Mouse (Mus musculus) hematopoietic multipotent progenitor cell, adult 10-12 weeks (in vitro differentiated cells): ENCODE results near the gene Rai14. TPM values are rescaled to one million over a fixed set of nuclear protein-coding genes. Genes with fewer than 3 reads are reported as not detected.

Experiments used
- polyA plus RNA-seq: library from polyadenylated mRNA; stranded (reverse); fragments of >175 nt; gene quantifications from 2 replicates; pipeline ENCODE4 v1.2.3, GENCODE M21; 2012; ENCODE audit warnings: low replicate concordance

Rai14 gene
- polyA plus RNA-seq = 0.08 and 0.30 TPM in 2 replicates

GRCm38 (mm10) chr15:10714409-10715138 is at the start of gene Rai14:
Gene Rai14 (minus strand): TSS chr15:10714624.

GRCm38 (mm10) chr15:10558465-10558864 is 156.0 kb downstream of the Rai14 start, which contains the start of gene Ttc23l:
Gene Ttc23l (minus strand): TSS chr15:10558668.

Other genes starting within 250 kb of the Rai14 start
- gene Dnajc21, start 244.1 kb downstream of the Rai14 start, polyA plus RNA-seq = 6.6 and 9.1 TPM in 2 replicates
- 14.6 and 23.0 TPM in 2 replicates for gene Brix1, start 228.7 kb downstream of the Rai14 start, polyA plus RNA-seq
- 7.8 and 13.8 TPM in 2 replicates for gene Rad1, start 228.6 kb downstream of the Rai14 start, polyA plus RNA-seq
- gene Ttc23l, start 156.0 kb downstream of the Rai14 start, polyA plus RNA-seq = not detected in 2 replicates
- not detected in 2 replicates for gene C1qtnf3, start 237.7 kb upstream of the Rai14 start, polyA plus RNA-seq